Mouse (Mus musculus) ES-Bruce4 (cell line): ENCODE measurements at regions not wholly inside any gene's neighbourhood (a gene's known extent, or its start where the extent isn't known, plus 50 kb on each side); places are given as distances from the start of the nearest gene placed in this dataset.

Experiments
- H3K27ac ChIP-seq: 2 replicates; pipeline ENCODE4 v1.5.1; 2012; ENCODE audit warnings: low read length, inconsistent platforms; ENCODE audit not compliant: insufficient read depth
- H3K27me3 ChIP-seq: 2 replicates; pipeline ENCODE4 v1.6.1; 2012; ENCODE audit warnings: mild to moderate bottlenecking, low read length, inconsistent platforms; ENCODE audit not compliant: control insufficient read depth, poor library complexity, insufficient read depth, severe bottlenecking
- H3K36me3 ChIP-seq: 2 replicates; pipeline ENCODE4 v1.6.1; 2012; ENCODE audit warnings: inconsistent platforms, mild to moderate bottlenecking, low read length, moderate library complexity; ENCODE audit not compliant: control insufficient read depth, poor library complexity, insufficient read depth, severe bottlenecking
- H3K4me1 ChIP-seq: one replicate; pipeline ENCODE4 v1.8.1; 2011; ENCODE audit warnings: low read length; ENCODE audit not compliant: control insufficient read depth, insufficient read depth
- H3K4me3 ChIP-seq: 2 replicates; pipeline ENCODE4 v1.5.1; 2011; ENCODE audit warnings: low read depth, mild to moderate bottlenecking, low read length
- H3K9ac ChIP-seq: 2 replicates; pipeline ENCODE4 v1.6.1; 2012; ENCODE audit warnings: low read depth, mild to moderate bottlenecking, inconsistent platforms; ENCODE audit not compliant: poor library complexity, severe bottlenecking
- H3K9me3 ChIP-seq: replicated peaks from 2 replicates; pipeline ENCODE4 v1.6.1; 2012; ENCODE audit warnings: mild to moderate bottlenecking, low read length, inconsistent platforms; ENCODE audit not compliant: control insufficient read depth, poor library complexity, insufficient read depth, severe bottlenecking
- CTCF ChIP-seq: IDR thresholded peaks from one replicate; pipeline ENCODE4 v1.8.1; 2011; ENCODE audit warnings: low read depth, low read length
- EP300 ChIP-seq: IDR thresholded peaks from 2 replicates; pipeline ENCODE4 v1.6.1; 2011; ENCODE audit warnings: low read depth, low read length; ENCODE audit not compliant: insufficient read depth
- POLR2A ChIP-seq: IDR thresholded peaks from one replicate; pipeline ENCODE4 v1.8.1; 2011; ENCODE audit warnings: low read length; ENCODE audit not compliant: insufficient read depth

GRCm38 (mm10) chr12:58536381-58536992 lies 267.4 kb upstream of the Clec14a start:
- no peaks in the 10 kb centered on the region for H3K36me3 ChIP-seq
- no peaks in the 10 kb centered on the region for H3K4me1 ChIP-seq
- no peak overlapping the region for H3K4me3 ChIP-seq
- H3K27ac ChIP-seq: no peak overlapping the region
- no peaks in the 10 kb centered on the region for H3K27me3 ChIP-seq
- TF ChIP-seq POLR2A: no peak
- TF ChIP-seq EP300: no peak
- no peak for TF ChIP-seq CTCF
- no peak overlapping the region for H3K9ac ChIP-seq
- no peaks in the 10 kb centered on the region for H3K9me3 ChIP-seq

GRCm38 (mm10) chr12:58530306-58530705 lies 261.2 kb upstream of the Clec14a start:
- no peaks in the 10 kb centered on the region for H3K4me1 ChIP-seq

GRCm38 (mm10) chr12:58516800-58517199 lies 247.7 kb upstream of the Clec14a start:
- Histone ChIP-seq H3K4me1 (no peaks in the 10 kb centered on the region), H3K4me3 (no peak overlapping the region), H3K27me3 (no peaks in the 10 kb centered on the region), H3K9me3 (no peaks in the 10 kb centered on the region), H3K36me3 (no peaks in the 10 kb centered on the region), H3K27ac (no peak overlapping the region), H3K9ac (no peak overlapping the region)
- TF ChIP-seq CTCF (no peak), POLR2A (no peak), EP300 (no peak)

More at GRCm38 (mm10) chr12:58530306-58530705, 261.2 kb upstream of the Clec14a start:
- Histone ChIP-seq H3K36me3 (no peaks in the 10 kb centered on the region), H3K4me3 (no peak overlapping the region), H3K27ac (no peak overlapping the region), H3K9ac (no peak overlapping the region), H3K9me3 (no peaks in the 10 kb centered on the region), H3K27me3 (no peaks in the 10 kb centered on the region)
- TF ChIP-seq CTCF (no peak), EP300 (no peak)

GRCm38 (mm10) chr12:58513951-58514350 lies 244.9 kb upstream of the Clec14a start:
- H3K27me3 ChIP-seq: no peaks in the 10 kb centered on the region
- TF ChIP-seq EP300: no peak
- TF ChIP-seq POLR2A: no peak
- TF ChIP-seq CTCF: no peak
- H3K27ac ChIP-seq: no peak overlapping the region

GRCm38 (mm10) chr12:58512645-58513044 lies 243.6 kb upstream of the Clec14a start:
- H3K4me1 ChIP-seq: no peaks in the 10 kb centered on the region
- no peak overlapping the region for H3K27ac ChIP-seq
- no peaks in the 10 kb centered on the region for H3K36me3 ChIP-seq
- no peak overlapping the region for H3K4me3 ChIP-seq
- no peak for TF ChIP-seq EP300
- TF ChIP-seq POLR2A: no peak
- no peak for TF ChIP-seq CTCF
- H3K9me3 ChIP-seq: no peaks in the 10 kb centered on the region
- H3K9ac ChIP-seq: no peak overlapping the region
- no peaks in the 10 kb centered on the region for H3K27me3 ChIP-seq

More at GRCm38 (mm10) chr12:58513951-58514350, 244.9 kb upstream of the Clec14a start:
- no peaks in the 10 kb centered on the region for H3K9me3 ChIP-seq
- no peaks in the 10 kb centered on the region for H3K4me1 ChIP-seq
- H3K4me3 ChIP-seq: no peak overlapping the region
- no peak overlapping the region for H3K9ac ChIP-seq
- no peaks in the 10 kb centered on the region for H3K36me3 ChIP-seq

- Histone ChIP-seq H3K36me3 (no peaks in the 10 kb centered on the region), H3K4me3 (no peak overlapping the region), H3K4me1 (no peaks in the 10 kb centered on the region), H3K27me3 (no peaks in the 10 kb centered on the region), H3K9me3 (no peaks in the 10 kb centered on the region), H3K9ac (no peak overlapping the region), H3K27ac (no peak overlapping the region)
- no peak for TF ChIP-seq CTCF
- no peak for TF ChIP-seq POLR2A
Measured at GRCm38 (mm10) chr12:58504283-58504682, 235.2 kb upstream of the Clec14a start.
